In the genomic region with DNA sequence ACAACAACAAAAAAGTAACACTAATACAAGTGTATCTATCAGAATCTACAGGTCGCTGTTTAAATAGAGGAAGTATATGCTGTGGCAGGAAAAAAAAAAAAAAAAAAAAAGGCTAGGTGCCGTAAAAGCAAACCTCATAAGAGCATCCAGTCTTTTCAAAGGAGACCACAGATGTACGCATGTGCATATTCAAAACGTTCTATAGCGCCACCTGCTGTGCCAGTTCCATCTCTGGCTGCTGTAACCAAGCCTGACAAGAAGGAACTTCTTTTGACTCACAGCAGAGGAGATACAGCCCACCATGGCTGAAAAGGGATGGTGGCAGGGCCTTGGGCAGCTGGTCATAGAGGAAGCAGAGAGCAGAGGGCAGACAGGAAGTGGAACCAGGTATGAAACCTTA, we compare ENCODE assay signal across 21 mouse cellular contexts. TPM values are rescaled to one million over a fixed set of nuclear protein-coding genes. Genes with fewer than 3 reads are reported as not detected.
DNase-seq lines count a peak whose midpoint lies in the region; ATAC-seq lines count a peak whose summit lies in the region.
"Not testable (repeated sequence)": the region's sequence is repeated elsewhere in the genome, so short reads cannot be mapped to it uniquely, and the experiment has no call there.
"Had no signal": no experiment of that assay in that cellular context is flagged by ENCODE, and none has a peak within 500 bp of the region (broad histone marks: within the 10 kb centered on the region; RNA-seq: fewer than 3 reads in every experiment).

No protein-coding gene starts in this region.

- H3K36me3 ChIP-seq in liver, embryonic 11.5 days (ENCODE audit: control insufficient read depth, insufficient read depth, low read length) = not testable (repeated sequence)

- peak; percentile 74 for ATAC-seq in erythroblast, adult 5-6 weeks (replicated peaks; ENCODE audit: low FRiP score, poor library complexity, severe bottlenecking)
- peak; percentile 91 for ATAC-seq in granulocyte monocyte progenitor cell, adult 5-6 weeks (replicated peaks; ENCODE audit: poor library complexity, severe bottlenecking)
- ATAC-seq in liver, embryonic 11.5 days (replicated peaks; ENCODE audit: low FRiP score) = peak; percentile 34; the same call in 1 of the 2 replicates
- peak; percentile 95 for ATAC-seq in megakaryocyte progenitor cell, adult 5-6 weeks (replicated peaks; ENCODE audit: poor library complexity)
- ATAC-seq in monocyte, adult 5-6 weeks (replicated peaks; ENCODE audit: insufficient number of reproducible peaks, low FRiP score, low TSS enrichment, poor library complexity, severe bottlenecking) = peak; percentile 60

- H3K9me3 ChIP-seq in liver, embryonic 11.5 days (ENCODE audit: control insufficient read depth, low read length) = not testable (repeated sequence)

- not testable (repeated sequence) for H3K4me1 ChIP-seq in liver, embryonic 11.5 days (replicated peaks; ENCODE audit: control insufficient read depth, insufficient read depth, low read length)

- 77% methylated on average over 1 of the region's 5 CpGs for WGBS in liver, embryonic 11.5 days

- not testable (repeated sequence) for DNase-seq in liver, embryonic 11.5 days (ENCODE audit: low spot score)

- H3K27ac ChIP-seq in liver, embryonic 11.5 days (ENCODE audit: low read depth, low read length) = not testable (repeated sequence)

- H3K4me3 ChIP-seq in liver, embryonic 11.5 days (ENCODE audit: low read depth, low read length) = not testable (repeated sequence)

- not testable (repeated sequence) for H3K27me3 ChIP-seq in liver, embryonic 11.5 days (replicated peaks; ENCODE audit: control insufficient read depth, insufficient read depth, low read length)

- H3K9ac ChIP-seq in liver, embryonic 11.5 days (ENCODE audit: low read depth, low read length) = not testable (repeated sequence)

- H3K4me2 ChIP-seq in liver, embryonic 11.5 days = not testable (repeated sequence)

RNA-seq across cellular contexts. Expression of a gene that starts 39.0 kb away (rescaled TPM):
- total RNA-seq in erythroblast, adult 5-6 weeks (2015; ENCODE audit: low replicate concordance) = not detected in 2 replicates
- total RNA-seq in erythroblast, adult 5-6 weeks (2017; ENCODE audit: low replicate concordance) = not detected in 2 replicates
- total RNA-seq in granulocyte monocyte progenitor cell, adult 5-6 weeks (2014; fragmentation: Nextera tagmentation) = not detected in 2 replicates
- not detected in 2 replicates for total RNA-seq in granulocyte monocyte progenitor cell, adult 5-6 weeks (2017)
- polyA plus RNA-seq in liver, embryonic 11.5 days (2014; fragmentation: Nextera tagmentation; extraction: Ambion mirVana) = not detected in 2 replicates
- total RNA-seq in megakaryocyte progenitor cell, adult 5-6 weeks (2015) = not detected in 2 replicates
- total RNA-seq in megakaryocyte progenitor cell, adult 5-6 weeks (2017) = not detected in 2 replicates
- total RNA-seq in monocyte, adult 5-6 weeks (2017) = not detected in 3 replicates
- total RNA-seq: adrenal gland, adult 2 months; adrenal gland, postnatal 10 days; adrenal gland, postnatal 25 days; adrenal gland, postnatal 4 days; ES-E14; forebrain, postnatal 0 days; MEL had no signal
- polyA plus RNA-seq: adrenal gland, adult 2 months; brain, embryonic 14.5 days; C2C12; cortical plate, adult 2 months; embryonic facial prominence, embryonic 10.5 days; embryonic facial prominence, embryonic 12.5 days; erythroblast, embryonic 14.5 days; forebrain, embryonic 11.5 days; forebrain, embryonic 13.5 days; forebrain, embryonic 15.5 days; forebrain, postnatal 0 days had no signal

Comparison
In these comparisons a context has a peak if more than half of its experiments do, and no peak if none do; other contexts are left out.
1. ATAC-seq: peak in every context shown above with its lines; median percentile 95 in megakaryocyte progenitor cell, adult 5-6 weeks; 91 in granulocyte monocyte progenitor cell, adult 5-6 weeks; 74 in erythroblast, adult 5-6 weeks; 60 in monocyte, adult 5-6 weeks; 34 in liver, embryonic 11.5 days.